10 mouse cellular contexts compared by ENCODE assay signal in the genomic region with DNA sequence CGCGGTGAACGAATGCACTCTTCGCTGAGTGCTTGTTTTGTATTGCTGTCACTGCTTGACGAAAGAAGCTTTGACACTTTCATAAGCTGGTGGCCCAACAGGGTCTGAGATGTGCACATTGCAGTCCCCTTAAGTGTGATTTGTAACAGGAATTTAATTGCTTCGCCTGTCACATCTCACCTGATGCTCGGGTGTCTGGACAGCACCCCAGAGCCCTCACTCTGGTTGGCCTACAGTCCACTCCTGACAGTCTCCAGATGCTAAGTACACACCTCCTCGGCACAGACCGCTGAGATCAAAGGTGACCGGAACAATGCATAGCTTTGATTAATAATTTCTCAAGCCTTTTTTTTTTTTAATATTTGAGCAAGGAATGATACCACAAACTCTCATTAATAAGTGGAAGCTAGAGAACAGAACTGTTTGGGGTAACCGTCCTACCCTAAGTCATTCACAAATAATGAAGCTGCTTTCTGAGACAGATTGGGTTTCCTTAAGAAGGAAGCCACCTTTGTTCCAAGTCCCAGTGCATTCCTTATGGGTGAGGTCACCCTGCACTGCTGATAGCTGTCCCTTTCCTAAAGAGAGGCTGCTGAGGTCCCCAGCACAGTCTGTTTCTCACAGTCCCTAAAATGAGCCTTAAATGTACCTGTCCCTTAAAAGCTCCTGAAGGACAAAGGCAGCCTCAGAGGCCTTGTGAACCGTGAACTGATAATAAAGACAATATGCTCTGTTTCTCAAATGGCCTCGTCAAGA. TPM values are rescaled to one million over a fixed set of nuclear protein-coding genes. Genes with fewer than 3 reads are reported as not detected.
DNase-seq lines count a peak whose midpoint lies in the region; ATAC-seq and TF ChIP-seq lines count a peak whose summit lies in the region.
"Had no signal": no experiment of that assay in that cellular context is flagged by ENCODE, and none has a peak within 500 bp of the region (broad histone marks: within the 10 kb centered on the region; RNA-seq: fewer than 3 reads in every experiment).

No protein-coding gene starts in this region.

- WGBS in heart, embryonic 12.5 days, result 57% methylated on average over 13 of the region's 13 CpGs
- WGBS in lung, postnatal 0 days, result 42% methylated on average over 13 of the region's 13 CpGs

- H3K4me3 ChIP-seq in brown adipose tissue, adult 24 weeks (ENCODE audit: insufficient read depth, low read depth, low read length), result no peak overlapping the region
- H3K4me3 ChIP-seq in heart, embryonic 12.5 days, result no peak overlapping the region
- H3K4me3 ChIP-seq in lung, postnatal 0 days (ENCODE audit: low read depth, low read length), result no peak overlapping the region
- H3K4me3 ChIP-seq: liver, embryonic 13.5 days had no signal

- TF ChIP-seq EP300 in lung, postnatal 0 days (IDR thresholded peaks at IDR 0.05), result no peak

- H3K27ac ChIP-seq in brown adipose tissue, adult 24 weeks (replicated peaks; ENCODE audit: low read depth, low read length), result peak overlapping the region; percentile 99
- peak overlapping the region; percentile 16; the same call in 1 of the 2 replicates for H3K27ac ChIP-seq in heart, embryonic 12.5 days (ENCODE audit: poor library complexity, severe bottlenecking)
- peak overlapping the region; percentile 52; the same call in 1 of the 2 replicates for H3K27ac ChIP-seq in lung, postnatal 0 days (ENCODE audit: low read length)
- H3K27ac ChIP-seq: liver, embryonic 13.5 days had no signal

- peaks cover 15% of the 10 kb centered on the region for H3K4me1 ChIP-seq in brown adipose tissue, adult 24 weeks (ENCODE audit: control insufficient read depth, insufficient read depth, insufficient read length, low read length)
- H3K4me1 ChIP-seq in heart, embryonic 12.5 days (replicated peaks), result peaks cover 15% of the 10 kb centered on the region
- peaks cover 3% of the 10 kb centered on the region; the same call in 1 of the 2 replicates for H3K4me1 ChIP-seq in lung, postnatal 0 days (ENCODE audit: insufficient read depth, low read depth, low read length)
- H3K4me1 ChIP-seq: liver, embryonic 13.5 days had no signal

- peak; percentile 38 for DNase-seq in ES-CJ7 (ENCODE audit: low read depth, low spot score)
- DNase-seq in lung, postnatal 0 days (ENCODE audit: low spot score), result peak; percentile 59
- no peak for DNase-seq in left cerebral cortex, postnatal 4 days
- DNase-seq in c-Kit-positive CD71-positive TER-119-positive erythroid progenitor cells, embryonic 14.5 days (ENCODE audit: low spot score), result no peak
- no peak for DNase-seq in liver
- DNase-seq: gastrocnemius, postnatal 36 days; liver, embryonic 13.5 days had no signal

- intact Hi-C loops in left cerebral cortex, postnatal 4 days (cut with DNase I), result no loop called here

- TF ChIP-seq CTCF in lung, postnatal 0 days (IDR thresholded peaks at IDR 0.05), result no peak

- peak overlapping the region; percentile 12; the same call in 1 of the 2 replicates for H3K4me2 ChIP-seq in heart, embryonic 12.5 days
- H3K4me2 ChIP-seq in lung, postnatal 0 days (replicated peaks; ENCODE audit: low read depth, low read length), result no peak overlapping the region
- H3K4me2 ChIP-seq: liver, embryonic 13.5 days had no signal

- ATAC-seq in heart, embryonic 12.5 days (ENCODE audit: insufficient number of reproducible peaks, low FRiP score), result peak; percentile 55; the same call in 1 of the 2 replicates
- peak; percentile 81 for ATAC-seq in lung, postnatal 0 days
- no peak for ATAC-seq in activated CD4-positive, CD25-positive, alpha-beta regulatory T cell, adult 4 months

- H3K9ac ChIP-seq in heart, embryonic 12.5 days, result no peak overlapping the region
- H3K9ac ChIP-seq in lung, postnatal 0 days (replicated peaks; ENCODE audit: low read depth), result no peak overlapping the region
- H3K9ac ChIP-seq: liver, embryonic 13.5 days had no signal

- 0 out of 2 replicates have a peak, but pooled peaks cover 13% of the 10 kb centered on the region for H3K36me3 ChIP-seq in heart, embryonic 12.5 days
- H3K36me3 ChIP-seq in lung, postnatal 0 days (ENCODE audit: insufficient read depth, low read length), result no peaks in the 10 kb centered on the region

- H3K9me3 ChIP-seq in heart, embryonic 12.5 days (replicated peaks), result peaks cover 10% of the 10 kb centered on the region
- 0 out of 2 replicates have a peak, but pooled peaks cover 3% of the 10 kb centered on the region for H3K9me3 ChIP-seq in lung, postnatal 0 days (ENCODE audit: low read length)
- H3K9me3 ChIP-seq: liver, embryonic 13.5 days had no signal

- H3K27me3 ChIP-seq in heart, embryonic 12.5 days (replicated peaks), result no peaks in the 10 kb centered on the region
- no peaks in the 10 kb centered on the region for H3K27me3 ChIP-seq in lung, postnatal 0 days (replicated peaks; ENCODE audit: insufficient read depth, low read length)
- H3K27me3 ChIP-seq: liver, embryonic 13.5 days had no signal

RNA-seq across cellular contexts. Expression of a gene that starts 23.8 kb away (rescaled TPM):
- polyA plus RNA-seq in brown adipose tissue, adult 24 weeks (2012; ENCODE audit: insufficient read depth, insufficient read length, missing spikeins), result 2.1 and 3.4 TPM in 2 replicates
- 6.5 and 7.5 TPM in 2 replicates for polyA plus RNA-seq in heart, embryonic 12.5 days (2016; fragmentation: Nextera tagmentation; extraction: Ambion mirVana)
- 11.2 and 11.5 TPM in 2 replicates for polyA plus RNA-seq in lung, postnatal 0 days (2015; fragmentation: Nextera tagmentation; extraction: Ambion mirVana)
- total RNA-seq in left cerebral cortex, postnatal 4 days (2021), result 10 to 100 TPM; 40.2 to 47.3 TPM
- 1 to 10 TPM; 5.6 to 6.5 TPM for polyA plus RNA-seq in activated CD4-positive, CD25-positive, alpha-beta regulatory T cell, adult 4 months (2017; shearing (Covaris generic))

Comparison
In these comparisons a context has a peak if more than half of its experiments do, and no peak if none do; other contexts are left out.
1. DNase-seq: peak in ES-CJ7 (single experiment) and lung, postnatal 0 days (single experiment); none in left cerebral cortex, postnatal 4 days (single experiment), c-Kit-positive CD71-positive TER-119-positive erythroid progenitor cells, embryonic 14.5 days (single experiment) and liver (single experiment).
2. H3K27ac ChIP-seq: peak in every context shown above with its lines; median percentile 99 in brown adipose tissue, adult 24 weeks; 52 in lung, postnatal 0 days; 16 in heart, embryonic 12.5 days.